Mouse (Mus musculus): Measurements from ENCODE around the gene Col3a1.

- no peak for TF ChIP-seq CTCF (IDR thresholded peaks at IDR 0.05; ENCODE audit: extremely low read depth, insufficient read depth, insufficient read length, insufficient replicate concordance)
- no peak for TF ChIP-seq POLR2A (IDR thresholded peaks at IDR 0.05; ENCODE audit: low read depth, low read length)
Measured at GRCm38 (mm10) chr1:45311962-45312361, 624 bp downstream of the Col3a1 start.
